Mouse (Mus musculus) intestine, embryonic 16.5 days (tissue): ENCODE measurements around the gene Vamp1. TPM values are rescaled to one million over a fixed set of nuclear protein-coding genes. Genes with fewer than 3 reads are reported as not detected.
"Not testable (repeated sequence)": the region's sequence is repeated elsewhere in the genome, so short reads cannot be mapped to it uniquely, and the experiment has no call there.

Source experiments
- ATAC-seq: fragments of 200-750 bp; cut with Nextera tagmentation; 2 replicates; pipeline ENCODE4 v1.8.0; 2017; ENCODE audit warnings: moderate TSS enrichment, moderate library complexity
- H3K27ac ChIP-seq: fragments of 300-500 bp; sonication (generic); 2 replicates; pipeline ENCODE4 v1.5.1; 2014; ENCODE audit warnings: mild to moderate bottlenecking, low read length
- H3K27me3 ChIP-seq: fragments of 300-500 bp; sonication (generic); replicated peaks from 2 replicates; pipeline ENCODE4 v1.6.1; 2014; ENCODE audit warnings: low read length, control low read depth, mixed read lengths; ENCODE audit not compliant: control insufficient read depth, insufficient read depth
- H3K36me3 ChIP-seq: fragments of 300-500 bp; sonication (generic); 2 replicates; pipeline ENCODE4 v1.6.1; 2014; ENCODE audit warnings: low read length, control low read depth; ENCODE audit not compliant: control insufficient read depth, insufficient read depth
- H3K4me1 ChIP-seq: fragments of 300-500 bp; sonication (generic); 2 replicates; pipeline ENCODE4 v1.6.1; 2014; ENCODE audit warnings: low read length, control low read depth, mixed read lengths; ENCODE audit not compliant: control insufficient read depth, insufficient read depth
- H3K4me2 ChIP-seq: fragments of 300-500 bp; sonication (generic); 2 replicates; pipeline ENCODE4 v1.6.1; 2014; ENCODE audit warnings: low read depth, low read length, control low read depth
- H3K4me3 ChIP-seq: fragments of 300-500 bp; sonication (generic); 2 replicates; pipeline ENCODE4 v1.5.1; 2014; ENCODE audit warnings: mild to moderate bottlenecking, low read length
- H3K9ac ChIP-seq: fragments of 300-500 bp; sonication (generic); 2 replicates; pipeline ENCODE4 v1.6.1; 2014; ENCODE audit warnings: low read depth, low read length
- H3K9me3 ChIP-seq: fragments of 300-500 bp; sonication (generic); 2 replicates; pipeline ENCODE4 v1.6.1; 2016; ENCODE audit warnings: low read length, control low read depth; ENCODE audit not compliant: control insufficient read depth
- WGBS: fragments of 180-500 bp; shearing (Covaris S2); extraction: QIAGEN DNeasy Blood & Tissue Kit; methylation state at CpG from one replicate; pipeline ENCODE4 v1.1.7; 2014; 5-methylcytosine and 5-hydroxymethylcytosine counted together
- polyA plus RNA-seq: library from polyadenylated mRNA; unstranded; fragments of >200 nt; fragmentation: Nextera tagmentation; extraction: Ambion mirVana; gene quantifications from 2 replicates; pipeline ENCODE4 v1.2.1, GENCODE M21; 2015

Gene Vamp1
- polyA plus RNA-seq, 1 experiment from 2014 or later: 5.9 TPM

- no peak overlapping the region for H3K9ac ChIP-seq
- WGBS: 41% methylated on average over 6 of the region's 6 CpGs
Measured at GRCm38 (mm10) chr6:125268799-125269198, 53.4 kb downstream of the Vamp1 start.

GRCm38 (mm10) chr6:125271455-125272227, 56.3 kb downstream of the Vamp1 start:
- Histone ChIP-seq H3K4me2 (peak overlapping the region; percentile 41; the same call in 1 of the 2 replicates), H3K4me1 (0 out of 2 replicates have a peak, but pooled peaks cover 3% of the 10 kb centered on the region), H3K9me3 (no peaks in the 10 kb centered on the region), H3K27ac (peak overlapping the region; percentile 20), H3K9ac (peak overlapping the region; percentile 25; the same call in 1 of the 2 replicates), H3K36me3 (no peaks in the 10 kb centered on the region), H3K27me3 (no peaks in the 10 kb centered on the region), H3K4me3 (0 out of 2 replicates have a peak overlapping the region, but pooled peaks have one; percentile 10)
- WGBS: 18% methylated on average over 17 of the region's 17 CpGs
- peak; percentile 92 for ATAC-seq

More at GRCm38 (mm10) chr6:125268799-125269198, 53.4 kb downstream of the Vamp1 start:
- Histone ChIP-seq H3K4me1 (0 out of 2 replicates have a peak, but pooled peaks cover 3% of the 10 kb centered on the region), H3K27me3 (no peaks in the 10 kb centered on the region), H3K27ac (no peak overlapping the region), H3K36me3 (no peaks in the 10 kb centered on the region), H3K4me2 (no peak overlapping the region), H3K9me3 (no peaks in the 10 kb centered on the region), H3K4me3 (no peak overlapping the region)
- no peak for ATAC-seq

GRCm38 (mm10) chr6:125272228-125272785, 57.0 kb downstream of the Vamp1 start:
- Histone ChIP-seq H3K4me2 (no peak overlapping the region), H3K27me3 (no peaks in the 10 kb centered on the region), H3K36me3 (no peaks in the 10 kb centered on the region), H3K9ac (no peak overlapping the region), H3K27ac (no peak overlapping the region), H3K9me3 (no peaks in the 10 kb centered on the region), H3K4me3 (no peak overlapping the region), H3K4me1 (0 out of 2 replicates have a peak, but pooled peaks cover 3% of the 10 kb centered on the region)
- no peak for ATAC-seq
- WGBS: 74% methylated on average over 10 of the region's 10 CpGs

- WGBS: 58% methylated on average over 15 of the region's 15 CpGs
- H3K27me3 ChIP-seq: no peaks in the 10 kb centered on the region
- H3K4me3 ChIP-seq: no peak overlapping the region
- H3K4me1 ChIP-seq: 0 out of 2 replicates have a peak, but pooled peaks cover 3% of the 10 kb centered on the region
- no peaks in the 10 kb centered on the region for H3K36me3 ChIP-seq
- no peak overlapping the region for H3K4me2 ChIP-seq
- ATAC-seq: no peak
- no peak overlapping the region for H3K27ac ChIP-seq
- no peak overlapping the region for H3K9ac ChIP-seq
- no peaks in the 10 kb centered on the region for H3K9me3 ChIP-seq
Measured at GRCm38 (mm10) chr6:125274841-125275563, 59.7 kb downstream of the Vamp1 start.

- H3K27ac ChIP-seq: no peak overlapping the region
- no peaks in the 10 kb centered on the region for H3K4me1 ChIP-seq
- H3K36me3 ChIP-seq: no peaks in the 10 kb centered on the region
- 63% methylated on average over 8 of the region's 8 CpGs for WGBS
- no peaks in the 10 kb centered on the region for H3K27me3 ChIP-seq
- H3K9me3 ChIP-seq: no peaks in the 10 kb centered on the region
- H3K9ac ChIP-seq: no peak overlapping the region
- H3K4me3 ChIP-seq: no peak overlapping the region
- no peak for ATAC-seq
- H3K4me2 ChIP-seq: no peak overlapping the region
Measured at GRCm38 (mm10) chr6:125279729-125280128, 64.4 kb downstream of the Vamp1 start.

GRCm38 (mm10) chr6:125282721-125283120, 67.4 kb downstream of the Vamp1 start:
- not testable (repeated sequence) for H3K27ac ChIP-seq, H3K27me3 ChIP-seq, H3K36me3 ChIP-seq, H3K4me1 ChIP-seq, H3K4me3 ChIP-seq, H3K4me2 ChIP-seq, H3K9me3 ChIP-seq, H3K9ac ChIP-seq, ATAC-seq
- WGBS: 92% methylated on average over 13 of the region's 13 CpGs

GRCm38 (mm10) chr6:125284250-125284649, 68.9 kb downstream of the Vamp1 start:
- Histone ChIP-seq H3K4me2 (no peak overlapping the region), H3K4me1 (peaks cover 5% of the 10 kb centered on the region; the same call in 1 of the 2 replicates), H3K4me3 (no peak overlapping the region), H3K9me3 (no peaks in the 10 kb centered on the region), H3K36me3 (no peaks in the 10 kb centered on the region), H3K27ac (no peak overlapping the region), H3K9ac (no peak overlapping the region), H3K27me3 (no peaks in the 10 kb centered on the region)
- 30% methylated on average over 8 of the region's 8 CpGs for WGBS
- peak; percentile 50; the same call in 1 of the 2 replicates for ATAC-seq

GRCm38 (mm10) chr6:125284751-125285150, 69.4 kb downstream of the Vamp1 start:
- ATAC-seq: 0 out of 2 replicates have a peak, but pooled peaks have one; percentile 2
- no peaks in the 10 kb centered on the region for H3K27me3 ChIP-seq
- no peak overlapping the region for H3K4me3 ChIP-seq
- H3K9me3 ChIP-seq: no peaks in the 10 kb centered on the region
- H3K9ac ChIP-seq: no peak overlapping the region
- H3K4me2 ChIP-seq: no peak overlapping the region
- 90% methylated on average over 7 of the region's 7 CpGs for WGBS
- H3K4me1 ChIP-seq: peaks cover 5% of the 10 kb centered on the region; the same call in 1 of the 2 replicates
- no peak overlapping the region for H3K27ac ChIP-seq
- no peaks in the 10 kb centered on the region for H3K36me3 ChIP-seq

GRCm38 (mm10) chr6:125285890-125286289, 70.5 kb downstream of the Vamp1 start, which contains the start of gene Tuba3a:
Tuba3a (minus strand) TSS chr6:125286042.
- 0 out of 2 replicates have a peak, but pooled peaks have one; percentile 10 for ATAC-seq
- 94% methylated on average over 22 of the region's 22 CpGs for WGBS
- H3K9ac ChIP-seq: no peak within 1 kb of the TSS
- H3K9me3 ChIP-seq: no peaks in the 10 kb centered on the region
- H3K27me3 ChIP-seq: no peaks in the 10 kb centered on the region
- H3K4me3 ChIP-seq: no peak within 1 kb of the TSS
- no peak within 1 kb of the TSS for H3K4me2 ChIP-seq
- no peak within 1 kb of the TSS for H3K27ac ChIP-seq
- H3K4me1 ChIP-seq: peaks cover 5% of the 10 kb centered on the region; the same call in 1 of the 2 replicates
- H3K36me3 ChIP-seq: no peaks in the 10 kb centered on the region
